Mouse (Mus musculus): ENCODE measurements at regions not wholly inside any gene's neighbourhood (a gene's known extent, or its start where the extent isn't known, plus 50 kb on each side); places are given as distances from the start of the nearest gene placed in this dataset.

- TF ChIP-seq CTCF (IDR thresholded peaks at IDR 0.05; ENCODE audit: insufficient read depth, low read depth, low read length) (no peak), POLR2A (IDR thresholded peaks at IDR 0.05; ENCODE audit: insufficient read depth, low read depth, low read length) (no peak)
Measured at GRCm38 (mm10) chr7:75927537-75927936, 79.4 kb downstream of the Klhl25 start.

Data from olfactory bulb, adult 2 months (tissue).